Mouse (Mus musculus): Measurements from ENCODE around the gene Stk40. TPM values are rescaled to one million over a fixed set of nuclear protein-coding genes. Genes with fewer than 3 reads are reported as not detected.
"Not testable (repeated sequence)": the region's sequence is repeated elsewhere in the genome, so short reads cannot be mapped to it uniquely, and the experiment has no call there.

The Stk40 gene
- polyA plus RNA-seq, 1 experiment from 2014 or later = 39.0 TPM

DNA sequence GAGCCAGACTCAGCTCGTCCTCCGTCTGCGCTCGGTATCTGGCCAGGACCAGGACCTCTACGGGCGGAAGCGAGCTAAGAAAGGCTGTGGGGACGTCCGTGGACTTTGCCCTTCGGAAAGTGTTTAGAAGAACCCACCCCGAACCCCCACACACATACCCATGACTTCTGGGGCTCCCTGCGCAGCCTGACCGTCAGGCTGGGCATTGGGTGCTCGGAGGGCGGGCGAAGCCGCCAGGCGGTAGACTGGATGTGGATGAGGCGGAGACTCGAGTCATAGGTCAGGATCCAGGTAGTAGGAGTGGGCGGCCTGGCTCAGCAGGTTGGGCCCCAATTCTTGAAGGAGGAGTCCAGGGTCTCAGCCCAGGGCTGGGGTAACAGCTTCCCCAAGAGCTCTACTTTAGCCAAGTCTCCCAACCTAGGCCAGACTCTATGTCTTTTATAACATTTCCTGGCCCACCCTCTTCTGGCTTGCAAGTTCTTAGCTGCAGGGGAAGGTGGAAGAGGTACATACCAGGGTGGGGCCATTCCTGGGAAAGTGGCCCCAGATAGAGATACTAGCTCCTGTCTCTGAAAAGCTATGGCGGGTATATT is 59.4 kb downstream of the Stk40 start, which contains the start of gene Sh3d21:
Gene Sh3d21 (minus strand): TSS at position 425 of the 593 bp plus-strand sequence.
- WGBS = 6% methylated on average over 22 of the region's 22 CpGs
- H3K27me3 ChIP-seq = no peaks in the 10 kb centered on the region
- peaks cover 20% of the 10 kb centered on the region for H3K4me1 ChIP-seq
- peak; percentile 5; the same call in 1 of the 2 replicates for ATAC-seq (ENCODE audit: low FRiP score, low read depth)
- H3K9me3 ChIP-seq = no peaks in the 10 kb centered on the region
- H3K4me2 ChIP-seq (replicated peaks) = peak within 1 kb of the TSS; percentile 99
- peak within 1 kb of the TSS; percentile 86 for H3K9ac ChIP-seq
- H3K4me3 ChIP-seq = peak within 1 kb of the TSS; percentile 67
- peak within 1 kb of the TSS; percentile 79 for H3K27ac ChIP-seq
- H3K36me3 ChIP-seq = peaks cover 31% of the 10 kb centered on the region

GRCm38 (mm10) chr4:126163685-126164084 is 59.9 kb downstream of the Stk40 start:
- 49% methylated on average over 4 of the region's 4 CpGs for WGBS
- H3K4me3 ChIP-seq = peak overlapping the region; percentile 67; the same call in 1 of the 2 replicates
- peak overlapping the region; percentile 45; the same call in 1 of the 2 replicates for H3K27ac ChIP-seq

DNA sequence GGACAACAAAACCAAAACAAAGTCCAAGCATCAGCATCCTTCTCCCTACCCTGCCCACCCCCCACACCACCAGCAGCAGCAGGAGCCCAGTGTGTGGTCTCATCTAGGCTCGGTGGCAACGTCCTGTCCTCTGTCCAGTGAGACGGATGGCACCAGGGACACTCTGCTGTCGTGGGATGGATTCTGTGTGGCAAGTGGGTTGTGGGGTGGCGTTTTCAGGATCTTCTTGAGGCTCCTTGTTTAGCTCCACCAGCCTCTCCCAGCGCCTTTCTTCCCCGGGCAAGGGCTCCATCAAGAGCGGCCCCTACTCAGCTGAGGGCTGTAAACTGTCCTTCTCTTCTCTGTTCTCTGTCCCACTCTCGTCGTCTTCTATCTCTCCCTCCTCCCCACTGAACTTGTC is 61.3 kb downstream of the Stk40 start:
- H3K27ac ChIP-seq; H3K27me3 ChIP-seq; H3K4me3 ChIP-seq; H3K4me2 ChIP-seq (replicated peaks); H3K9me3 ChIP-seq; H3K9ac ChIP-seq; ATAC-seq (ENCODE audit: low FRiP score, low read depth): not testable (repeated sequence)
- Histone ChIP-seq H3K36me3 (peaks cover 51% of the 10 kb centered on the region), H3K4me1 (peaks cover 20% of the 10 kb centered on the region)
- WGBS = 72% methylated on average over 10 of the region's 10 CpGs

More at GRCm38 (mm10) chr4:126163685-126164084, 59.9 kb downstream of the Stk40 start:
- H3K4me1 ChIP-seq = peaks cover 20% of the 10 kb centered on the region
- H3K9ac ChIP-seq = peak overlapping the region; percentile 86; the same call in 1 of the 2 replicates
- no peaks in the 10 kb centered on the region for H3K27me3 ChIP-seq
- no peak for ATAC-seq (ENCODE audit: low FRiP score, low read depth)
- peak overlapping the region; percentile 99 for H3K4me2 ChIP-seq (replicated peaks)
- H3K9me3 ChIP-seq = no peaks in the 10 kb centered on the region
- peaks cover 37% of the 10 kb centered on the region for H3K36me3 ChIP-seq

- Histone ChIP-seq H3K27me3 (no peaks in the 10 kb centered on the region), H3K4me2 (replicated peaks) (no peak overlapping the region), H3K27ac (no peak overlapping the region; the same call in 1 of the 2 replicates), H3K4me3 (no peak overlapping the region), H3K9me3 (no peaks in the 10 kb centered on the region), H3K36me3 (peaks cover 59% of the 10 kb centered on the region), H3K4me1 (peaks cover 20% of the 10 kb centered on the region), H3K9ac (no peak overlapping the region)
- ATAC-seq (ENCODE audit: low FRiP score, low read depth) = no peak
- WGBS = 76% methylated on average over 3 of the region's 3 CpGs
Measured at GRCm38 (mm10) chr4:126166084-126166483, 62.3 kb downstream of the Stk40 start.

- no peak for ATAC-seq (ENCODE audit: low FRiP score, low read depth)
- Histone ChIP-seq H3K4me3 (no peak overlapping the region), H3K36me3 (peaks cover 85% of the 10 kb centered on the region), H3K27ac (no peak overlapping the region), H3K9ac (no peak overlapping the region), H3K9me3 (no peaks in the 10 kb centered on the region), H3K4me2 (replicated peaks) (no peak overlapping the region), H3K27me3 (no peaks in the 10 kb centered on the region), H3K4me1 (peaks cover under 1% of the 10 kb centered on the region; the same call in 1 of the 2 replicates)
- 91% methylated on average over 6 of the region's 6 CpGs for WGBS
Measured at GRCm38 (mm10) chr4:126168851-126169250, 65.1 kb downstream of the Stk40 start.

DNA sequence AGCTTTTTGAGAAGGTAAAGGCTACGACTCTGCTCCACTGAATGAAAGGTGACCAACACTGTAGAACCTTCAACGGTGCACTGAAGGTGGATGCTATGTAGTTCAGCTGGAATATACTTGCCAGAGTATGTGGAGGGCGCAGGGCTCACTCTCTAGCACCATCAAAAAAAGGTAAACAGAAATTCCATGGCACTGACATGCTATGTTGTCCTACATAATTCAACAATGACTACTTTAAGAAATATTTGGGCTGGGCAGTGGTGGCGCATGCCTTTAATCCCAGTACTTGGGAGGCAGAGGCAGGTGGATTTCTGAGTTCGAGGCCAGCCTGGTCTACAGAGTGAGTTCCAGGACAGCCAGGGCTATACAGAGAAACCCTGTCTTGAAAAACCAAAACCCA is 67.0 kb downstream of the Stk40 start:
- not testable (repeated sequence) for ATAC-seq (ENCODE audit: low FRiP score, low read depth); H3K9me3 ChIP-seq; H3K4me1 ChIP-seq; H3K4me3 ChIP-seq; H3K27ac ChIP-seq; H3K4me2 ChIP-seq (replicated peaks); H3K27me3 ChIP-seq; H3K9ac ChIP-seq
- peaks cover 96% of the 10 kb centered on the region for H3K36me3 ChIP-seq
- 95% methylated on average over 5 of the region's 5 CpGs for WGBS

GRCm38 (mm10) chr4:126173800-126174199 is 70.0 kb downstream of the Stk40 start:
- H3K4me3 ChIP-seq = no peak overlapping the region
- WGBS = 88% methylated on average over 5 of the region's 5 CpGs
- no peaks in the 10 kb centered on the region for H3K9me3 ChIP-seq
- H3K4me1 ChIP-seq = no peaks in the 10 kb centered on the region
- H3K4me2 ChIP-seq (replicated peaks) = no peak overlapping the region
- no peak overlapping the region for H3K27ac ChIP-seq
- H3K9ac ChIP-seq = no peak overlapping the region
- no peak for ATAC-seq (ENCODE audit: low FRiP score, low read depth)
- peaks cover 91% of the 10 kb centered on the region for H3K36me3 ChIP-seq
- H3K27me3 ChIP-seq = no peaks in the 10 kb centered on the region

- H3K36me3 ChIP-seq = peaks cover 92% of the 10 kb centered on the region
- not testable (repeated sequence) for ATAC-seq (ENCODE audit: low FRiP score, low read depth); H3K4me1 ChIP-seq; H3K4me3 ChIP-seq; H3K27ac ChIP-seq; H3K9ac ChIP-seq; H3K9me3 ChIP-seq; H3K27me3 ChIP-seq; H3K4me2 ChIP-seq (replicated peaks)
- WGBS = 92% methylated on average over 7 of the region's 7 CpGs
Measured at GRCm38 (mm10) chr4:126175980-126176379, 72.2 kb downstream of the Stk40 start.

DNA sequence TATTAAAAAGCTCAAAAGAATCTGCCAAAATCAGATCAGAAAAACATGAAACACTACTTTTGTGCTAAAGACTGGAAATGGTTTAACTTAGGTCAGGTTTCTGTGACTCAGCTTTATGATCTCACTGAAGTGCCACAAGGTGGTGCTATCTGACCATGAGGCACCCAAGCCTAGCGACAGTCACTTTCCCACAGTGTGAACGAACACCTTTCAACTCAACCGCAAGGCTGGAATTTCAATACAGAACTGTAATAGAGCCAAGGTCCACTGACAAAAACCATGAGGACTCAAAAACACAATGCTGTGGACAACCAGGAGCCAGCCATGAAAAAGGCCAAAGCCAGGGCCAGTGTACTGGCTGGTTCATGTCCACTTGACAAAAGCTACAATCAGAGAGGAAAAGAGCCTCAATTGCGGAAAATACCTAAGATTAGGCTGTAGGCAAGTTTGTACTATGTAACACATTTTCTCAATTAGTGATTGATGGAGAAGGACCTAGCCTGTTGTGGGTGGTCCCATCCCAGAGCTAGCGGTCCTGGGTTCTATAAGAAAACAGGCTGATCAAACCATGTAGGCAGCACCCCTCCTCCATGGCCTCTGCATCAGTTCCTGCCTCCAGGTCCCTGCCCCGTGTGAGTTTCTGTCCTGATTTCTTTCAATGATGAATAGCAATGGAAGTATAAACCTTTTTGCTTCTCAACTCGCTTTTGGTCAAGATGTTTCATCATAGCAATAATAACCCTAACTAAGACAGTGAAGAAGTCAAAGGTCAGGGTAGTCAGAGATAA is 77.6 kb downstream of the Stk40 start:
- H3K4me1 ChIP-seq = 0 out of 2 replicates have a peak, but pooled peaks cover 4% of the 10 kb centered on the region
- no peak overlapping the region for H3K27ac ChIP-seq
- peaks cover 75% of the 10 kb centered on the region for H3K36me3 ChIP-seq
- 51% methylated on average over 7 of the region's 7 CpGs for WGBS
- no peak for ATAC-seq (ENCODE audit: low FRiP score, low read depth)
- no peak overlapping the region for H3K4me3 ChIP-seq
- no peak overlapping the region for H3K9ac ChIP-seq
- H3K27me3 ChIP-seq = no peaks in the 10 kb centered on the region
- no peak overlapping the region for H3K4me2 ChIP-seq (replicated peaks)
- H3K9me3 ChIP-seq = no peaks in the 10 kb centered on the region

DNA sequence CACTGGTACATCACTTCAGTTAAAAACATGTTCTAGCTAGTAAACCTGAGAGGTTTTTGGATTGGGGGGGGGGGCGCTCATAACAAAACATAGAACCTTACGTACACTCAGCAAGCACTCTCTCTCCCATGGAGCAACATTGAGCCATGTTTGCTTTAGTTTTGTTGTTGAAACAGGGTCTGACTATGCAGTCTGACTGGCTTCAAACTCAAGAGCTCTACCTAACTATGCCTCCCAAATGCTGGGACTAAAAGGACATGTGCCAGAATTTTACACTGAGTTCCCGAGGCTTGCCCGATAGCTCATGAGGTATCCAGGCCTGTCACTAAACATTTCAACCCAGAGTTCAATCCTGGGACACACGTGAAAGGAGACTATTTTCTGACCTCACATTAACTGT is 79.3 kb downstream of the Stk40 start:
- Histone ChIP-seq H3K27me3 (no peaks in the 10 kb centered on the region), H3K4me3 (no peak overlapping the region), H3K27ac (no peak overlapping the region), H3K4me1 (0 out of 2 replicates have a peak, but pooled peaks cover 6% of the 10 kb centered on the region), H3K9me3 (no peaks in the 10 kb centered on the region), H3K9ac (no peak overlapping the region), H3K36me3 (peaks cover 61% of the 10 kb centered on the region), H3K4me2 (replicated peaks) (no peak overlapping the region)
- 93% methylated on average over 5 of the region's 5 CpGs for WGBS
- no peak for ATAC-seq (ENCODE audit: low FRiP score, low read depth)

DNA sequence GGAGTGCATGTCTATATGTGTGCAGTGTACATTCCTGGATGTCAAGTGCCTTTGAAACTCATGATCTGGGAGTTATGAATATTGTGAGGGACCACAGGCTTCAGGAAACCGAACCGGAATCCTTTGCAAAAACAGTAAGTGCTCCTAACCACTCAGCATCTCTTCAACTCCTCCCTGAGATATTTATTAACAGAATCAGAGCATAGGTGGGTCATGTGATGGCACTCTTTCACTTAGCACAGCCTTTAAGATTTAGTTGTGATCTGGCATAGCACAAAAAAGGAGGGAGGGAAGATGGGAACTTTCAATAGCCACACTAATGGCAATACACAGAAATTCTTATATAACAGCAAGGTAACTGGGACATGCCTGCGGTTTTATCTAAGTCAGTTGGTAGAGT is 83.3 kb downstream of the Stk40 start:
- H3K27ac ChIP-seq = no peak overlapping the region
- WGBS = 95% methylated on average over 3 of the region's 3 CpGs
- no peak for ATAC-seq (ENCODE audit: low FRiP score, low read depth)

More for the DNA sequence above, 83.3 kb downstream of the Stk40 start:
- H3K36me3 ChIP-seq = peaks cover 51% of the 10 kb centered on the region
- H3K4me1 ChIP-seq = 0 out of 2 replicates have a peak, but pooled peaks cover 3% of the 10 kb centered on the region
- no peak overlapping the region for H3K4me3 ChIP-seq
- no peaks in the 10 kb centered on the region for H3K27me3 ChIP-seq
- H3K9me3 ChIP-seq = no peaks in the 10 kb centered on the region
- H3K9ac ChIP-seq = no peak overlapping the region
- H3K4me2 ChIP-seq (replicated peaks) = no peak overlapping the region

Measured in limb, embryonic 13.5 days (tissue).